Mouse (Mus musculus): Measurements from ENCODE around the gene Slc25a31. TPM values are rescaled to one million over a fixed set of nuclear protein-coding genes. Genes with fewer than 3 reads are reported as not detected.

Gene Slc25a31
- total RNA-seq (2012; rRNA removed) (not detected in 2 replicates), total RNA-seq (2014; rRNA removed) (not detected in 2 replicates), polyA plus RNA-seq (2012; ENCODE audit: insufficient read length, low read depth) (not detected in 2 replicates)

- peaks cover 2% of the 10 kb centered on the region for H3K9me3 ChIP-seq (replicated peaks; ENCODE audit: low read length)
- in situ Hi-C loops (cut with MboI; ENCODE audit: low pct_ligation_motif_present, low pct_unique_long_range_greater_than_20kb, low sequenced_read_pairs) (no loop called here), dilution Hi-C loops (cut with MboI; ENCODE audit: extremely low pct_ligation_motif_present, extremely low pct_unique_long_range_greater_than_20kb, low sequenced_read_pairs) (no loop called here)
- TF ChIP-seq MAZ (IDR thresholded peaks at IDR 0.05; ENCODE audit: low read depth, low read length) (no peak), ZC3H11A (IDR thresholded peaks at IDR 0.05; ENCODE audit: low read depth, low read length) (no peak), ZNF384 (IDR thresholded peaks at IDR 0.05; ENCODE audit: low read depth, low read length) (no peak), PAX5 (IDR thresholded peaks at IDR 0.05; ENCODE audit: low read length) (no peak), HCFC1 (IDR thresholded peaks at IDR 0.05; ENCODE audit: low read depth, low read length) (no peak), MXI1 (IDR thresholded peaks at IDR 0.05; ENCODE audit: low read depth, low read length) (no peak), MAX (IDR thresholded peaks at IDR 0.05; ENCODE audit: low read length) (no peak)
- no peaks in the 10 kb centered on the region for H3K79me2 ChIP-seq (replicated peaks; ENCODE audit: control insufficient read depth, extremely low read depth, insufficient read depth, poor library complexity, severe bottlenecking)
- no peak within 1 kb of the TSS for H3K4me3 ChIP-seq (replicated peaks in 1 of 3; ENCODE audit: low read depth in 2 of 3, low read length in 2 of 3, poor library complexity in 1 of 3)
- H3K9ac ChIP-seq (ENCODE audit: insufficient read depth, low read depth): no peak within 1 kb of the TSS
- DNase-seq (ENCODE audit: extremely low read depth): no peak
- no peak within 1 kb of the TSS for H3K27ac ChIP-seq (ENCODE audit: insufficient read depth, low read depth)
- no peaks in the 10 kb centered on the region for H3K36me3 ChIP-seq (replicated peaks in 1 of 2; ENCODE audit: control insufficient read depth in 1 of 2, insufficient read depth in 1 of 2, low read length in 1 of 2)
- H3K4me2 ChIP-seq (ENCODE audit: insufficient read depth, low read depth, poor library complexity, severe bottlenecking): no peak within 1 kb of the TSS
- H3K27me3 ChIP-seq (replicated peaks): no peaks in the 10 kb centered on the region
- no peaks in the 10 kb centered on the region for H3K4me1 ChIP-seq (ENCODE audit: control insufficient read depth in 1 of 2, insufficient read depth in 2 of 2)
These were observed at the start of gene Slc25a31 for GRCm38 (mm10) chr3:40708655-40709054. TSS of gene Slc25a31 (plus strand) at chr3:40708855.

- Histone ChIP-seq H3K27ac (ENCODE audit: insufficient read depth, low read depth) (no peak overlapping the region), H3K9me3 (replicated peaks; ENCODE audit: low read length) (peaks cover under 1% of the 10 kb centered on the region), H3K27me3 (replicated peaks) (no peaks in the 10 kb centered on the region), H3K79me2 (replicated peaks; ENCODE audit: control insufficient read depth, extremely low read depth, insufficient read depth, poor library complexity, severe bottlenecking) (no peaks in the 10 kb centered on the region), H3K4me3 (replicated peaks in 1 of 3; ENCODE audit: low read depth in 2 of 3, low read length in 2 of 3, poor library complexity in 1 of 3) (no peak overlapping the region), H3K4me2 (ENCODE audit: insufficient read depth, low read depth, poor library complexity, severe bottlenecking) (no peak overlapping the region), H3K4me1 (ENCODE audit: control insufficient read depth in 1 of 2, insufficient read depth in 2 of 2) (no peaks in the 10 kb centered on the region), H3K36me3 (replicated peaks in 1 of 2; ENCODE audit: control insufficient read depth in 1 of 2, insufficient read depth in 1 of 2, low read length in 1 of 2) (no peaks in the 10 kb centered on the region), H3K9ac (ENCODE audit: insufficient read depth, low read depth) (no peak overlapping the region)
- in situ Hi-C loops (cut with MboI; ENCODE audit: low pct_ligation_motif_present, low pct_unique_long_range_greater_than_20kb, low sequenced_read_pairs): no loop called here
- no peak for DNase-seq (ENCODE audit: extremely low read depth)
- TF ChIP-seq MAX (IDR thresholded peaks at IDR 0.05; ENCODE audit: low read length) (no peak), JUND (conservative IDR thresholded peaks at IDR 0.05; ENCODE audit: low read depth, low read length) (no peak), IRF4 (IDR thresholded peaks at IDR 0.05; ENCODE audit: low read depth, low read length) (no peak), SIN3A (IDR thresholded peaks at IDR 0.05; ENCODE audit: low read length) (no peak), USF2 (conservative IDR thresholded peaks at IDR 0.05; ENCODE audit: low read depth, low read length) (no peak), JUN (IDR thresholded peaks at IDR 0.05; ENCODE audit: insufficient read depth, low read depth, low read length) (no peak), TCF12 (IDR thresholded peaks at IDR 0.05; ENCODE audit: low read depth, low read length) (no peak), HCFC1 (IDR thresholded peaks at IDR 0.05; ENCODE audit: low read depth, low read length) (no peak), E2F4 (IDR thresholded peaks at IDR 0.05; ENCODE audit: insufficient replicate concordance, low read depth, low read length) (no peak), BHLHE40 (IDR thresholded peaks at IDR 0.05; ENCODE audit: low read depth, low read length) (no peak), UBTF (IDR thresholded peaks at IDR 0.05; ENCODE audit: low read depth, low read length) (no peak), RAD21 (IDR thresholded peaks at IDR 0.05; ENCODE audit: low read depth, low read length) (no peak), ZMIZ1 (IDR thresholded peaks at IDR 0.05; ENCODE audit: low read depth, low read length) (no peak), PAX5 (IDR thresholded peaks at IDR 0.05; ENCODE audit: low read length) (no peak), USF1 (IDR thresholded peaks at IDR 0.05; ENCODE audit: low read depth, low read length) (no peak), GABPA (IDR thresholded peaks at IDR 0.05; ENCODE audit: insufficient replicate concordance, low read depth, low read length) (no peak), NRF1 (IDR thresholded peaks at IDR 0.05; ENCODE audit: low read depth, low read length) (no peak), MAZ (IDR thresholded peaks at IDR 0.05; ENCODE audit: low read depth, low read length) (no peak), SMC3 (IDR thresholded peaks at IDR 0.05; ENCODE audit: low read depth, low read length) (no peak), CHD1 (IDR thresholded peaks at IDR 0.05; ENCODE audit: low read depth, low read length) (no peak)
- dilution Hi-C loops (cut with MboI; ENCODE audit: extremely low pct_ligation_motif_present, extremely low pct_unique_long_range_greater_than_20kb, low sequenced_read_pairs): no loop called here
These were observed 48.4 kb upstream of the Slc25a31 start for GRCm38 (mm10) chr3:40660231-40660630.
